Mouse (Mus musculus): Measurements from ENCODE around the gene 1700093K21Rik.
"Not testable (repeated sequence)": the region's sequence is repeated elsewhere in the genome, so short reads cannot be mapped to it uniquely, and the experiment has no call there.

1700093K21Rik gene

DNA sequence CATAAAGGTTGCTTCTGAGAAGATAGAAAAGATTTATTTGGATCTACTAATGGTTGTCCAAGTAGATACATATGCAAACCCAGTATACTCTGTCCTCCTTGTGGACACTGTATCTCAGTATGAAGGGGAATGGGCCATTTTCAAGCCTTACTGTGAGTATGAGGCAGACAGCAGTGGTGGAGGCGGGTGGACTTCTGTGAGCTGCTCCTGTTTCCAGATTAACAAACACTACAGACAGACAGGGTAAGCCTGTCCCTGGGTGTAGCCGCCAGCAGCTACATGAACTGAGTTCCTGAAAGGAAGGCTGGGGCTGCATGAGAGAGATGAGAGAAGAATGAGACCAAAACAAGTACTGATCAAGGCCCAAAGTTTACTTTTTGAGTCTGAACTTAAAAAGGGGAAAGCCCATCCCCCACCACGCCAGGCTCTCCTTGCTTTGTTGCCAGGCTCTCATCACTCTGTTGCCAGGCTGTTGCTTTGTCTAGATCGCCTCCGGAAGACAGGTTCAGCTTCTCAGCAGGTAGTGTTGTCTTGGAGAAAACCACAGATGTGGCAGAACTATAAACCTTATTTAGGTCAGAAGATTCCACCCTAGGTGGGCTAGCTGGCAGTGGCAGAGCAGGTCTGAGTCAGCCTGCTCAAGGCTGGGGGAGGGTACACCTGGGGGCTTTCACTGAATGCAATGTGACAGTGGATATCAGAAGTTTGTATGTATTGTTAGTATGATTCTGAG is at the start of gene 1700093K21Rik:
Gene 1700093K21Rik (minus strand): TSS at position 683 of the 733 bp plus-strand sequence.
- DNase-seq, result no peak

GRCm38 (mm10) chr11:23570130-23570529 is 49.2 kb upstream of the 1700093K21Rik start:
- DNase-seq, result no peak

- DNase-seq, result peak; percentile 78
These were observed 44.8 kb upstream of the 1700093K21Rik start for GRCm38 (mm10) chr11:23565761-23566160.

- DNase-seq, result no peak
These were observed 36.2 kb upstream of the 1700093K21Rik start for GRCm38 (mm10) chr11:23557039-23557630.

- no peak for DNase-seq
These were observed 16.5 kb upstream of the 1700093K21Rik start for GRCm38 (mm10) chr11:23537446-23537845.

GRCm38 (mm10) chr11:23518981-23519380 is 2.0 kb downstream of the 1700093K21Rik start:
- no peak for DNase-seq

DNA sequence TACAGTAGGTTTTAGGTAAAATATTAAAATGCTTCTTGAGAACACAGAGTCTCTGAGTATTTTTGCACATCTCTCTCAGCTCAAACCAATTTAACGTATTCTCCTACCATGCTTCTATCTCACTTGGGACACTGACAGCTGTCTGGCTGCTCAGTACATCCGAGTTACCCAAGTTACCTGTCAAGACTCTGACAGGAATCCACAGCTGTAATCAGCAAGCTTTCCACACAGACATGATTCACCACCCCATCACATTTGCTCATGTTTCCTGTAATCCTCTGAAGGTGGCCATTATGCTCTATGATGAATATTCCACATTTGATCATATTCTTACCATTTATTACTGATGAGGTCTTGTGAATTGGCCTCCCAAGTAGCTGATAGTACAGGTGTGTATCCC is 5.6 kb downstream of the 1700093K21Rik start:
- DNase-seq, result no peak

GRCm38 (mm10) chr11:23514785-23515184 is 6.2 kb downstream of the 1700093K21Rik start:
- DNase-seq, result not testable (repeated sequence)

GRCm38 (mm10) chr11:23504801-23505200 is 16.2 kb downstream of the 1700093K21Rik start:
- not testable (repeated sequence) for DNase-seq

DNA sequence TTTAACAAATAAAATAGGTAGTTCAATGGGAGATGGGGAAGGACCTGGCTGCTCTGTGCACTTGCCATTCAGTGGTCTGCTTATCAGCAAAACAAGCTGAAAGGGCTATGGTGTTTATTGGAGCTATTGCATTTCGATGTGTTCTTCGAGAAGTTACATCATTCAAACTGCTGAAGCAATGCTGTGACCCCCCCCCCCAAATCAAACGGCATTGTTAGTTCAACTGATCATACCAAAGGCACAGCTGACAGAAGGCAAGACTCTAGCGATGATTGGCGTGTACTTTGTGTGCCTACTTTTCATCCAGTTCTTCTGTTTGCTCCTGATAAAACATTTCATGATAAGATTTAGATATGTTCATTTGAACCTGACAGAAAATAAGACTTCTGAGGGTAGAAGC is 22.3 kb downstream of the 1700093K21Rik start:
- no peak for DNase-seq

GRCm38 (mm10) chr11:23497718-23498509 is 23.0 kb downstream of the 1700093K21Rik start, which contains the start of gene Ahsa2:
Ahsa2 (minus strand) TSS chr11:23498030.
- DNase-seq, result peak; percentile 93

DNA sequence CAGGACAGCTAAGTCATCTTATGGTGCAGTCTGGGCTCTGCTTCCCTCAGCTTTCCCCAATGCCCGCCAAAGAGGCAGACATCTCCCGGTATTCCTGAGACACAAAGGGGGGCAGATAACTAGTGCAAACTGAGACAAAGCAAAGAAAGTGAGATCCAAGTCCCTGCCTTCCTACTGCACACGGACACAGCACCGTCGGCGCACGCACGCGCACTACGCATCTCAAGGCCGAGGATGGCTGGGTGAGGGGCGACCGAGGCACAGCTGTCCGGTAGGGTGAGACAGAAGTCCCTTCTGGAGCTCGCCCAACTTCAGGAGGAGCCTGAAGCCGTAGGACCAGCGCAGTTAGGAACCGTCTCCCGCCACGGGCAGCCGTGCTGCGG is 23.6 kb downstream of the 1700093K21Rik start:
- DNase-seq, result peak; percentile 67

GRCm38 (mm10) chr11:23496661-23497060 is 24.3 kb downstream of the 1700093K21Rik start:
- peak; percentile 73 for DNase-seq

DNA sequence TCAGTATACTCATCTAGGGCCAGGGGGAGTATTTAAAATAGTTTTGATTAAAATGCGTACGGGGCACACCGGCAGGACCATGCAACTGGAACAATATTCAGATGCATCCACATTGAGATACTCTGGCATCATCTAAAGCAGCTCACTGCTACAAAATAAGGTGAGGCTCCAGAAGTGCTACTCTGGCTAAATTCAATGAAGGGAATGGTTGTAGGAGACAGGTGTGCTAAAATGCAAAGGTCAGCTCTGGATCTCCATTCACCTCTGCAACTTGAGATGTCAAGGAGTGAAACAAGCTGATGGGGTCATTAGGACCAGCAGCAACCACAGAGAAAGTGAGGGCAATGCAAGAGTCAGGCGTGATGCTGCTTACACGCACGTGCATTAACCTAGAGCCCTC is 25.7 kb downstream of the 1700093K21Rik start:
- no peak for DNase-seq

DNA sequence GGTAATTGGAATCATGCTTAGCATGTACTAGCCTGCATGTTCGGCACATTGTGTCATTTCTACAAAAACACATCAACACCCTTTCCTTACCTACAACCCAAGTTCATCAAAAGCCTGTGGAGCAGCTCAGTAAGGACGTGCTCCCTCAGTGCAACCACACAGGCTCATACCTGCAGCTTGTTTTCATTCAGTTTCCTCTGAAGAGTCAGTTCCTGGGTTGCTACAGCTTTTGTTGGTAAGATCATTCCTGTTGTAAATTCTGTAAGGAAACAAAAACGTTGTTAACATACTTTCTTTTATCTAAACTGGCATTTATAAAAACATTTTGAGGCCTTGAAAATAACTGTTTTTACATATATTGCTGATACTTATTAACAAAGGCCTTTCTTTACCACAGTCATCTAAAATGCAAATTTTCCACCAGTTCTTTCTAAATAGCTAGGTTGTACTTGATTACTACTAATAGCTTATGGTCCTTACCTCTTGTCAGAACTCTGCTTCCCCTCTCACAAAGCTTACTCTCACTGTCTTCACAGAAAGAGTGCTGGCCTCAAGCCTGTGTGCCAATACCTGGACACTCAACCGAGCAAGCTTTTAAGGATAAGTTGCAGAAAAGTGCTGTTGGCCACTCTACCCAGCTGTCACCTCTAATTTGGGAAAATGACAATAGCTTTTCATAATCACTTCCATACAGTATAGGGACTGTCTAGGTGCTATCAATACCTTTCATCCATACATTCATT is 28.7 kb downstream of the 1700093K21Rik start:
- DNase-seq, result no peak

- DNase-seq, result no peak
These were observed 31.0 kb downstream of the 1700093K21Rik start for GRCm38 (mm10) chr11:23489955-23490354.
